Mouse (Mus musculus): ENCODE measurements around the gene Glo1.

Glo1 gene

DNA sequence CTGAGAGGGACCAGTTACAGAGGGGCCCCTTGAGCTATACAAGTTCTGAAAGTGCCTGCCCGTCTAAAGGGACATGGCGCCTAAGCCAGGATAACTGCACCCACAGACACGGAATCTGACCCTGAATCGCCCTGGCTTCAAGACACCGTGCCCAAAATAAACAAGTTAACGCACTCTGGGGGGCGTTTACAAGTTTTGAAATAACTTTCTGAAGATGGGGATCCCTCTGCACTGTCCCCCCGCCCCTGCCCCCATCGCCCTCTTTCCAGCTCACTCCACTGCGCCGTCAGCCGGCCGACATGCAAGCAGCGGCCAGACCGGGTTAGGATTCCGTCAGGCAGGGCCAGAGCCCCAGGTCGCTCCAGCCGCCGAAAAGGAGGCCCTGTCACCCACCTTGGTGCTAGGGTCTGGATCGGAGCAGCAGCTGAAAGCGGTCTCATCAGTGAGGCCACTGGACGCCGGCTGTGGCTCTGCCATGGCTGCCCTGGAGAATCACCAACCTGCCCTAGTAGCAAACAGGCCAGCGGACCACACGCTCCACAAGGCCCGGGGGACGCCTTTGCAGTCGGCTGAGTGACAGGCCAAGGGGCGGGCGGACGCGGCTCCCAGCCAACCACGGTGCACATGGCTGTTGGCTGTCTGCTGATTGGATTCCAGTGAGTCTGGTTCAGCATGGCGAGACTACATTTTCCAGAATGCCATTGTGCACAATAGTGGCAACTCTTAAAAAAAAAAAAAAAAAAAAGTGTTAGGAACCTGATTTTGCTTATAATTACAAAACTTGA is 14.4 kb downstream of the Glo1 start:
- DNase-seq (ENCODE audit: low spot score) = peak; percentile 98

DNA sequence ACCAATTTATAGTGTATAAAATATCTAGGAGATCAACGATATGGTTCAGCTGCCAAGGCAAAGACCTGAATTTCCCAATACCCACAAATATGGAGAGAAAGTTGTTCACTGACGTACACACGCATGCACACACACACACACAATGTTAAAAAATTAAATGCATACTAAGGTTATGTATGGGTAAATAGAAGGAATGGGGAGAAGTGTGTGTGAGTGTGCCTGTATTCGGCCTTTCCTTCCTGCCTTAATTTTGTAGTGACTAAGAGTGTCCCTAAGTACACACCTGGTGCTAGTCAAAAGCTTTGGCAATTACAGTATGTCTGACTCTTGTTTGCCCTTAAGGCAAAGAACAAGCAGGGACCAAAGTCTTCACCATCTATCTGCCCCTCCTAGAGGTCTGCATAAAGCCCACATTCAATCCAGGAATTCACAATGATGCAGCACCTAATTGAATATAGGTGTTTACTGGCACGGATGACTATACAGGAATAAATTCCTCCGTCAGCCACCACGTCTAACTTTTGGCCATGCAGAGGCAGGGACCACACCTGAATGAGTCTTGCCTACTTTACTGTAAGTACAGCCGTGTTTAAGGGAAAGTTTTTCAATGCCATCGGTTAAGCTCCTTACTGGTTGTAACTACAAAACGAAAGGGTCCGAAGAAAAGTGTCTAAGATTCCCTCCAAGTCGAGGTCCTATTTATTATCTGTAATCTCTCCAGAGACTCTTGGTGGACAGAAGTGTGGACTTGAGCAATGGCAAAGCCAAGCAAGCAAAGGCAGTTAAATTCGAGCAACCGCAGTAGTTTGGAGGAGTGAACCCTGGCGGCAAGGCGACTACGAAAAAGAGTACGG is 15.2 kb downstream of the Glo1 start:
- DNase-seq (ENCODE audit: low spot score) = no peak

DNA sequence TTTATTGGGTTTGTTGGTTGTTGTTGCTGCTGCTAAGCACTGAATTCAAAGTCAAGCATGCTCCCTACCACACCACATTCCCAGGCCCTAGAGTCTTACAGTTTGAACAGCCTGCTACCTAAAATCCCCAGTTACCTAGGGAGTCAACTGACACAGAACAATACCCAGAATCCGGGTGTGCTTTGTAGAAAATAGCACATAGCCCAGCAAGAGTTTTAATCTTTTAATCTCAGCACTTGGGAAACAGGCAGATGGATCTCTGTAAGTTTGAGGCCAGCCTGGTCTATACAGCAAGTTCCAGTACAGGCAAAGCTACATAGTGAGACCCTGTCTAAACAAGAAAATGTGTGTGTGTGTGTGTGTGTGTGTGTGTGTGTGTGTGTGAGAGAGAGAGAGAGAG is 15.9 kb downstream of the Glo1 start:
- no peak for DNase-seq (ENCODE audit: low spot score)

DNA sequence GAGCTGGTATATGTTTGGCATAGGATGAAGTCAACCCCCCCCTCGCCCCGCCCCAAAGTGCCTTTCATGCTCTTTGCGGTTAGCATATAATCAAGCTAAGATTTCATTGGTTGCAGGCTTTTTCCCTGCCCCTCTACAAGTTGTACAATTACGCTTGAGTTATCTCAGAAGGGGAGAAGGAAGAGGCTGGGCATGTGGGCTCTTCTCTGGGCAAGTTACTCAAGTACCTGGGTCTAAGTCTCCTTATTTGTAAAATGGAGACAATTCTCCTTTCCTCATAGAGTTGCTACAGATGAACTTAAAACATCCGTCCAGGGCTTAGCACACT is 16.7 kb downstream of the Glo1 start:
- DNase-seq (ENCODE audit: low spot score) = no peak

DNA sequence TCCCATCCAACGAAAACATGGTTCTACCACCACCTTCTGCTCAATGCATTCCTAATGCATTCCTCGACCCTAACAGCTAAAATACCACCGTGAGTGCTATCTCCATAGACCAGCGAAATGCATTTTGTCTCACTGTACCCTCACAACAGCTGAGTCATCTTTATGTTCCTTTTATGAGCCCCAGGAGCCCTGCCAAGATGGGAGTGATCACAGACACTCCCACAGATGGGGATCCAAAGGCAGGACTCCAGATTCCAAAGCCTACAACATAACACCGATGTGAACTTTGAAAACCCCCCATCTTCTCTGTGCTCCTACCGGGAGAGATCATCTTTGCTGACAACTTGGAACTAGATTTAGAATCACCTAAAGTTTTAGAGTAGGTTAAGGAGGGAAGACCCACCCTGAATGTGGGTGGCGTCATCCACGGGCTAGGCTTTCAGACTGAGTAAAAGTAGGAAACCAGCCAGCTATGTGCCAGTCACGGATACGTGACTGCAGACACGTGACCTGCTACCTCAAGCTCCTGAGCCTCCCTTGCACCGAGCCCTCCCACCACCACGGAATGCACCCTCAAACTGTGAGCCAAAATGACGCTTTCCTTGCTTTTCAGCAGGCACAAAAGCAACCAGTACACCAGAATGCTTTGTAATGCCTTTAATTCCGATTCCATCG is 17.2 kb downstream of the Glo1 start:
- no peak for DNase-seq (ENCODE audit: low spot score)

DNA sequence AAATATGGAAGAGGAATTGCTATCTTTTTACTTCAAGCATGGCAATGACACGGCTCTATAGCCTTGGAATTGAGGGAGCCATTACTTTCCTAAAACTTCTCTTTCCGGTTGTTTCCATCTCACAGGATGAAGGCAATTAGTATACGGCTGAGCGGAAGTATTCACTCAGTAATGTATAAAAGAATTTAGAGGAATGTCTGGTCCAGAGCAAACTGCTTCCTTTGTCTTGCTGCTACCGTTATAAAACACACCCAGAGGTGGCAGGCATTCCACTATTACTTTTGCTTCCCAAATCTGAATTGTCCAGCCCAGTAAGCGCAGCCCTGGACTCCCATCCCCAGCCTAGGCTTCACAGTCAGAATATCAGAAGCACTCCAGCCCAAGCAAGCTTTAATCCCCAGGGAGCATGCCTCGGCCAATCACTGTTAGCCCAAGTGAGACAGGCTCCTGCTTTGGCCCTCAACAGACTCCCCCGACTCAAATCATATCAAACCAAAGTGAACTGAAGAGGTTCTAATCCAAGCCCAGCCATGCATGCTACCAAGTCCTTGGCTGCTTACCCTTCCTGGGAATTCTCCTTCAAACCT is 18.7 kb downstream of the Glo1 start:
- no peak for DNase-seq (ENCODE audit: low spot score)

DNA sequence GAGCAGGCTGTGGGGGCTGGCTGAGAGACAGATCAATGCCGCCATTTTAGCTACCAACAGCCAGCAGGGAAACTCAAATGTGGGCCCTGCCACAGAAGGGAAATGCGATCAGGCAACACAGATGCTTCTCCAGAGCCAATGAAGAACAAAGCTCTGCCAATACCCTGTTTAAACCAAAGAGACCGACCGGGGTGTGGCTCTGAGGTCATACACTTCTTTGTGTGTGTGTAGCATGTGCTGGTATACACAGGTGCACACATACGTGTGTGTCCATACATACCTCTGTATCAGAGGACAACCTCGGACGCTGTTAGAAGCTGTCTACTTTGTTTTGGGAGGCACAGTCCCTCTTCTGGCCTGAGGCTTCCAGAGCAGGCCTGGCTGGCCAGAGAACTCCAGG is 19.3 kb downstream of the Glo1 start:
- no peak for DNase-seq (ENCODE audit: low spot score)

DNA sequence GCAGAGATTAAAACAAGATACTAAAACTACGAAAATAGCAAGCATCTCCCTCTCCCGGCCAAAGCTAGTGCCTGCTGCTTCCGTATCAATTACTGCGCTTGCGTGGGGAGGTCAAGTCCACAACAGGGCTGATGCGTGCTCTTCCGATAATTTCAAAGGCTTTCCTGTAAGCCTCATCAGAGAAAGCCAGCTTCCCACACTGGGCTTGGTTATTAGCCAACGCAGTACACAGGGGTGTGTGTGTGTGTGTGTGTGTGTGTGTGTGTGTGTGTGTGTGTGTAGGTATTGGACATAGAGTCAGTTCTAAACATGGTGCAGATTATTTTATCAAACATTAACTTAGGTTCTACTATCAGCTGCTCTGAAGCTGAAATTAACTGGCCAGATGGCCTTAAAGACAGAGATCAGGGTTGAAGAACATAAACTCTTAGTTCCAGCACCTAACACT is 20.0 kb downstream of the Glo1 start:
- no peak for DNase-seq (ENCODE audit: low spot score)

DNA sequence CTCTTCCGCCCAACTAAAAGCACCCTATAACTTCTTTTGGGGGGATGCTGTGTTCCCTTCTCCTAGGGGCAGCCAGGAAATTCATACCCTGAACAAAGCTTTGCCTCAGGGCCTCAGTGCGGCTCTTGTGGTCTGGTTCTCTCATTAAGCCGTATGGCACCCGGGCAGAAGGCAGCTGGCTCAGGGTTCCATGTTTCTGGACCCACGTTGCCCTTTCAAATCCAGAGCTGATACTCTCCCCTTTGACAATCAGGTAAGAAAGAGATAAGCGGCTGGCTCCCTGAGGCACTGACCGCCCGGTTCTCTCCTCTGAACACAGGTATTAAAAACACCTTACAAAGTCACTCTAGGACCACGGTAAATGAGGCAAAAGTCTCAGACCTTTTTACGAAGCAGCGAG is 20.5 kb downstream of the Glo1 start:
- no peak for DNase-seq (ENCODE audit: low spot score)

DNA sequence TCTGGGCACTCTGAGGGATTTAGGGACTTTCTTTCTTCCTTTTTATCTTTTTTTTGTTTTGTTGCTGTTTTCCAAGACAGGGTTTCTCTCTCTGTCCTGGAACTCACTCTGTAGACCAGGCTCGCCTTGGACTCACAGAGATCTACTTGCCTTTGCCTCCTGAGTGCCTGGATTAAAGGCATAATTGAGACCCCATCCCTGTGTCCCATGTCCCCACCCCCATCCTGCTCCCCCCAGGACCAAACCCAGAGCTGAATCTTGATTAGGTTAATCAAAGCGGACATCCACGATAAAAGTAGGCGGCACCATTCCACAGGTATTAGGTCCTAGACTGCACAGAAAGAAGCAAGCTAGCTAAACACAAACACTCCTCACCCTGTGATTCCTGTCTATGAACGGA is 21.7 kb downstream of the Glo1 start:
- DNase-seq (ENCODE audit: low spot score) = no peak

DNA sequence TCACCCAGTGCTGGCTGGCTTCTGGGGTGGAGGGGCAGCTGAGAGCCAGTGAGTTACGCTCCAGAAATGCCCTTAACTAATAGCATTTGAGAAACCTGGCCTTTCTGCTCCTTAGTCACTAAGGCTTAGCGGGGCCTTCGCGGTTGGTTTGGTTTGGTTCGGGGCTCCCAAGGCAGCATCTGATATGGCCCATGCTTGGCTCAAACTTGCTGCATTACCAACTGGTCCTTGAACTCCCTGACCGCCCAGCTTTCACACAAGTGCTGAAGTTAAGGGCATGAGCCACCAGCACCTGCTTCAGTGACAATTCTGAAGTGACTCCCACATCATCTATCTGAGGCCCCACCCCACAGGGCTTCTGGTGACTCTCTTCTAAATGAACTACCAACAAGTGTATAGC is 22.4 kb downstream of the Glo1 start:
- DNase-seq (ENCODE audit: low spot score) = no peak

DNA sequence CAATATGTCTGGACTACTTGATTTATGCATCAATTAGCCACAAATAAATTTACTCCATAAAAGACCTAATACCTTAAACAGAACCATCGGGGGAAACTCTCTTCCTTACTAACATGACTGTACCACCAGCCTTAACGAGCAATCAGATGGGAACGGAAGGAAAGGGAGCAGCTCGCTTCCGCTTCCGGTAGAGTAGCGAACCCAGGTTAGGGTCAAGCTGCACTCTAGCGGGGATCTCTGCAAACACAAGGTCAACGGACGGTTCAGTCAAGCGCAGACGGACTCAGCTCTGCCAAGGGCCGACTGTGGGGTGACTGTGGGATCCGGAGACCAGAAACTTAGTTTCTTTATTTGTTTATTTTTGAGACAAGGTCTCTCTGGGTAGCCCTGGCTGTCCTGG is 24.5 kb downstream of the Glo1 start:
- no peak for DNase-seq (ENCODE audit: low spot score)

DNA sequence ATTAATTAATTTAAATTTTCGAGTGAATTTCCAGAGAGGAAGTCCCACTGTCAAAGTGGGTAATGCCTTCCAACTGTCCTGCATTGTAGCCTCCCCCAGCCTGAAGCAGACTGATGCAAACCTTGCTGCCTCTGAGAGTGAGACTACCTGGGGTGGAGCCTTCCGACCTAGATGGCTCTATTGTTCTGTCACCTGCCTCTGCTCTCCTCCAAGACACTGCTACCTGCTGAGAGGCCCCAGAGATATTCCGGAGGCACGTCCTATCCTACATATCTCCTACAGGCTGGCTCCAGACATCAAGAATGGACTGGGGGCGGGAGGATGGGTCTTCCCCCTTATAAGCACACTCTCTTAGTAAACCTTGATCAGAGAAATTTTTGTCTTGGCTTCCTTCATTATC is 28.4 kb downstream of the Glo1 start:
- no peak for DNase-seq (ENCODE audit: low spot score)

DNA sequence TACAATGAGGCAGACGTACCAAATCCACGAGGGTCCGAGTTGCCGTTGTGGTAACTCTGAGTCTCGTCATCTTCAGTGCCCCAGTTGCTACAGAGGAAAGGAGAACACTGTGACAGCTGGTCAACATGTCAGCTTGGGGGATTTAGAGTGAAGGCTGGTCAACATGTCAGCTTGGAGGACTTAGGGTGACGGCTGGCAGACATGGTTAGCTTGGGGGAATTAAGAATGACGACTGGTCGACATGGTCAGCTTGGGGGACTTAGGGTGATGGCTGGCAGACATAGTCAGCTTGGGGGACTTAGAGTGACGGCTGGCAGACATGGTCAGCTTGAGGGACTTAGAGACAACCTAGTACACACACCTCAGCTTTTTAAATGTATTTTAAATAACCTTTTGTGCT is 28.9 kb downstream of the Glo1 start:
- no peak for DNase-seq (ENCODE audit: low spot score)

DNA sequence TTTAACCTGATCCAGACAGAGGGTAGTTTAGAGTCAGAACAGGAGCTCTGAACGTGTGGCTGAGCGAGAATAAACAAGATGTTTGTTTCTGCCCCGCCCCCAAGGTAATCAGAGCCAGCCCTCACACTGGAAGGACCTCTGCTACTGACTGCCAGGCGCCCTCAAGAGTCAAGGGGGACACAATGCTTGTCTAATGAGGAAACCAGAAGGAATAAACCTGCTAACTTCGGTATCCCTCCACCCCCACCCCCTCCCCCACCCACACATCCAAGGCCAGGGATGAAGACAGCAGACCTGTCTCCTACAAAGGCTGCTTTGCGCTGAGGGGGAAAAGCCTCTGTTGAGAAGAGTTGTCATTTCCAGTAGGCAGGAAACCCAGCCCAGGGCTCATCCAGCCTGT is 31.8 kb downstream of the Glo1 start:
- DNase-seq (ENCODE audit: low spot score) = no peak

DNA sequence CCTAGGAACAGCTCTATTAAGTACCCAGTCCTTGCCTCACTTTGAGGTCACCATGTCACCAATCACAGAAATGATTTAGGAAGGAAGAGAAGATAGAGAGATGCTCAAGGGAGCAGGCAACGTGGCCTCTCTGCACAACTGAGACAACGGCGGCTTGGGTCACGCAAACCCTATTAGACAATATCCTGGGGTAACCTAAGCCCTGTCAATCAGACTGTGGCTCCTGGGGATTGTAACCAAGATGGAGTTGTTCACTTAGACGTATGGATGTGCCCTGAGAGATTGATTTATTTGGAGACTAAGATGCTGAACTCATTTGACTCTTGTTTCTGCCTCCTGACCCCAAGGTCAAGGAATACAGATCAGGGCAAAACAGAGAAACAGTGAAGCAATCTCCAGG is 32.3 kb downstream of the Glo1 start:
- DNase-seq (ENCODE audit: low spot score) = peak; percentile 39

DNA sequence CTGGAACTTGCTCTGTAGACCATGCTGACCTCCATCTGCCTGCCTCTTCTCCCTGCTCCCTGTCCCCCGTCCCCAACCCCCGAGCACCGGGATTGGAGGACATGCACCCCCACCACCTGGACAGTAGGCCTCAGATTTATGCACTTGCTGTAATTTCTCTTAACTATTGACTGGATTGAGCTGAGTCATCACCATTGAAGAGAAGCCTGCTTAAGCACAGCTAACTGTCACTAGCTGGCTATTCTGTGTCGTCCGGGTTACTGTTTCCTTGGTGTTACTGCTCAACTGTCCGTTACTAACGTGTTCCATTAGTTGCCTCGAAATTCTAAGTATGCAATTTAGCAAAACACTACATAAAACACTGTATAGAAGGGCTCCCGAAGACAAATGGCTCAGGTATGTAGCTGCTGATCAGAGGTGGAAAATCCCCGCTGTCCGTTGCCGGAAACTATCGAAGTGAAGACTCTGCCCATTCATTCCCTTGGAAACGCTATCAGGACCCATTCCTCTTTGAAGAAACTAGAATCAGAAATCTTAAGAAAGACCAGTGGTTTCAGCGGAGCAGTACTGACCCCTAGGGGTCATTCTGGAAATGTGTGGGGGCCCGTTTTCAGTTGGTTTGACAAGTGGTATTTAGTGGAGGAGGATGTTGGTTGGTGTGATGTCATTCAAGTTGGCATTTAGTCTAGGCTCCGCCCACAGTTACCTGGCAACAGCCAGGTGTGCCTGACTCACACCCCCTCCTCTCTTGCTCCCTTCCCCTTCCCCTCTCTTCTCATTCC is 36.1 kb downstream of the Glo1 start:
- DNase-seq (ENCODE audit: low spot score) = peak; percentile 45

DNA sequence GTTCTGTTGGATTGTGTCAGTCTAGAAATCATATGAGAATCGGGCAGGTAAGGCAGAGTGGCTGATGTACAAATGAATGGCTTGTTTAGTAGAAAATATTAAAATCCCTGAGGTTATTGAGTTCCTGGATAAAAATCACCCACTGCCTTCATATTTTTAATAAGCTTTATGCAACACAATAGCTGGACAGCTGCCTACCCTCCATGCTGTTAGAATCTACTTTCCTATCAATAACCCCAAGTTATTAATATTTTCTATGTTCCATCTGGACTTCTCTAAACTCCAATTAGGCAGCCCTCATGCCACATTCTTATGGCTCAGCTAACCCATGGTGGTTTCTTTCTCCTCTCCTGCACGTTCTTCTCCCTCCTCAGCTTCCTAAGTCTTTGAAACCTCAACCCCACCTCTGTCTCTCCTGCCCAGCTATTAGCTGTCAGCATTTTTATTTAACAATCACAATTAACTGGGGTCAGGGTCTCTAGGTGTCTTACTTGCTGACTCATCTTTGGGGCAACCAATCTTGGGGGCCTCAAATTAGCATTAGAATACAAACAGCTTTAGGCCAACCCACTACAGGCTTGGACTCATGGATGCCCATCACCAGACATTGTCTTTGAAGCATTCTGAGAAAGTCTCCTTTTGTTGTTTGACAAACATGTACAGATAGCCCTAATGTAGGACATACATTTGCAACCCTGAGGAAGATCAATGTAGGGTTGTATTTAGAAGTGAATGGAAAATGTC is 43.2 kb downstream of the Glo1 start:
- DNase-seq (ENCODE audit: low spot score) = no peak

DNA sequence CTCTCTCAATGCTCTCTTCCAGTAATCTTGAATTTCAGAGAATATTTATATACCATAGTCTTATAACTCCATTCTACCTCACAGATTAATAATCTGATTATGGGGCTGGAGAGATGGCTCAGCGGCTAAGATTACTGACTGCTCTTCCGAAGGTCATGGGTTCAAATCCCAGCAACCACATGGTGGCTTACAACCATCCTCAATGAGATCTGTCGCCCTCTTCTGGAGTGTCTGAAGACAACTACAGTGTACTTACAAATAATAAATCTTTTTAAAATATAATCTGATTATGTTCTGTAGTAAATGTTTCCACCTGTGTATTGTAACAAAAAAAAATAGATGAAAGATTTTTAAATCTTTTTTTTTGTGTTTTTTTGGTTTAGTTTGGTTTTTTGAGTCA is 44.4 kb downstream of the Glo1 start:
- DNase-seq (ENCODE audit: low spot score) = no peak

DNA sequence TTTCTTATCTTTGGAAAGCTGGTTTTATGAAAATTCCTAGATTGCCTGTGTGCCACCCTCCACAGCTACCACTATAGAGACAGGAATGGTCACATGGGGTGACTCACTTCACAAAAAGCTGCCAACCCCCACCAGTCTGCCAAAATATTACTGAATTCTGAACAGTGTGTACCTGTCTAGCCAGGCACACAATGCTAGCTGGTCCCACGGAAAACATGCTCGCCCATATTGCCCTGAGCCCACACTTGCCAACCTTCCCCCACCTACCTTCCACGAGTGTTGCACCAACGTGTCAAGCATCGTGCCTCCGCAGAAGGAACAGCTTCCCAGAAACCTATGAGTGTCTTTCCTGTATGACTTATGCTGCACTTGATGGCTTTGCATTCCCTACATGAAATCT is 45.5 kb downstream of the Glo1 start:
- DNase-seq (ENCODE audit: low spot score) = no peak

DNA sequence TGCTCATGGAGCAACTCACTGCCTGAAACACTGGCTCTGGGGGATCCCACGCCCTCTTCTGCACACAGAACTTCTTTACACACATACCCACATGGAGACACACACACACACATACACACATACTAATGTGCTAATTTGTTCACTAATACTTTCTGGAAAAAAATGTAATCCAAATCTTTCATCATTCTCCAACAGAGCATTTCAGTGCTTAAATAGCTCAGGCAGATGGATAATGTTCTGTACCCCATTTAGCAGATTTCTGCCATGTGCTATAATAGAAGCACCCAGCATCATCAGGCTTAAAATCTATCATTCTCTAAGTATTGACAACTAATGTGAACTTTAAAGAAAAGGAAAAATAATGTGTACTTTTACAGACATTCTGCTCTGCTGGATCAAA is 45.9 kb downstream of the Glo1 start:
- no peak for DNase-seq (ENCODE audit: low spot score)

Measured in embryo, embryonic 10 days (tissue).